35 mouse cellular contexts compared by ENCODE assay signal in genomic region chr3:14860291-14860690, GRCm38 (mm10). TPM values are rescaled to one million over a fixed set of nuclear protein-coding genes. Genes with fewer than 3 reads are reported as not detected.
DNase-seq lines count a peak whose midpoint lies in the region; ATAC-seq and TF ChIP-seq lines count a peak whose summit lies in the region.
"Had no signal": no experiment of that assay in that cellular context is flagged by ENCODE, and none has a peak within 500 bp of the region (broad histone marks: within the 10 kb centered on the region; RNA-seq: fewer than 3 reads in every experiment).

No protein-coding gene starts in this region.

- H3K4me3 ChIP-seq in gastrocnemius, adult 2 months, result no peak overlapping the region
- no peak overlapping the region for H3K4me3 ChIP-seq in midbrain, postnatal 0 days (ENCODE audit: low read depth, low read length)
- no peak overlapping the region for H3K4me3 ChIP-seq in midbrain, embryonic 14.5 days (replicated peaks; ENCODE audit: low read depth, low read length)
- H3K4me3 ChIP-seq: embryonic facial prominence, embryonic 10.5 days; embryonic facial prominence, embryonic 15.5 days; forebrain, embryonic 12.5 days; heart, embryonic 10.5 days; heart, embryonic 15.5 days; limb, embryonic 12.5 days; midbrain, embryonic 15.5 days; myocyte; neural tube, embryonic 12.5 days had no signal

- no peaks in the 10 kb centered on the region for H3K4me1 ChIP-seq in midbrain, postnatal 0 days (ENCODE audit: insufficient read depth, low read length)
- peaks cover 6% of the 10 kb centered on the region; the same call in 1 of the 2 replicates for H3K4me1 ChIP-seq in midbrain, embryonic 14.5 days (ENCODE audit: control insufficient read depth, insufficient read depth, low read length)
- H3K4me1 ChIP-seq: limb, embryonic 12.5 days had no signal

- H3K4me2 ChIP-seq in midbrain, postnatal 0 days (ENCODE audit: low read depth, low read length, poor library complexity, severe bottlenecking), result no peak overlapping the region
- no peak overlapping the region for H3K4me2 ChIP-seq in midbrain, embryonic 14.5 days (ENCODE audit: low read length)
- H3K4me2 ChIP-seq: embryonic facial prominence, embryonic 15.5 days; forebrain, embryonic 12.5 days; heart, embryonic 15.5 days; limb, embryonic 12.5 days; liver, embryonic 11.5 days; midbrain, embryonic 15.5 days; neural tube, embryonic 12.5 days had no signal

- no peaks in the 10 kb centered on the region for H3K9me3 ChIP-seq in midbrain, postnatal 0 days (ENCODE audit: low read length)
- H3K9me3 ChIP-seq in midbrain, embryonic 14.5 days (ENCODE audit: control insufficient read depth, low read length), result no peaks in the 10 kb centered on the region
- H3K9me3 ChIP-seq: embryonic facial prominence, embryonic 10.5 days; embryonic facial prominence, embryonic 15.5 days; forebrain, embryonic 12.5 days; G1E; heart, embryonic 10.5 days; heart, embryonic 15.5 days; limb, embryonic 12.5 days; midbrain, embryonic 15.5 days; neural tube, embryonic 12.5 days had no signal

- no peaks in the 10 kb centered on the region for H3K36me3 ChIP-seq in midbrain, postnatal 0 days (ENCODE audit: insufficient read depth, low read length)
- no peaks in the 10 kb centered on the region for H3K36me3 ChIP-seq in midbrain, embryonic 14.5 days (ENCODE audit: control insufficient read depth, insufficient read depth, low read length)
- H3K36me3 ChIP-seq: embryonic facial prominence, embryonic 10.5 days; embryonic facial prominence, embryonic 15.5 days; forebrain, embryonic 12.5 days; G1E; heart, embryonic 10.5 days; heart, embryonic 15.5 days; limb, embryonic 12.5 days; midbrain, embryonic 15.5 days; neural tube, embryonic 12.5 days had no signal

- no peak for TF ChIP-seq CTCF in gastrocnemius, adult 2 months (IDR thresholded peaks at IDR 0.05)
- no peak for TF ChIP-seq CTCF in midbrain, postnatal 0 days (IDR thresholded peaks at IDR 0.05)

- ATAC-seq in midbrain, postnatal 0 days (ENCODE audit: low FRiP score), result no peak
- ATAC-seq in midbrain, embryonic 14.5 days (ENCODE audit: low FRiP score, low TSS enrichment), result no peak
- ATAC-seq: forebrain, postnatal 0 days; intestine, embryonic 16.5 days; lung, postnatal 0 days; midbrain, embryonic 15.5 days had no signal

- no peaks in the 10 kb centered on the region for H3K27me3 ChIP-seq in midbrain, postnatal 0 days (ENCODE audit: insufficient read depth, low read length)
- H3K27me3 ChIP-seq in midbrain, embryonic 14.5 days (ENCODE audit: control insufficient read depth, insufficient read depth, low read length), result no peaks in the 10 kb centered on the region
- H3K27me3 ChIP-seq: embryonic facial prominence, embryonic 15.5 days; forebrain, embryonic 12.5 days; heart, embryonic 15.5 days; limb, embryonic 12.5 days; midbrain, embryonic 15.5 days; neural tube, embryonic 12.5 days had no signal

- 67% methylated on average over 3 of the region's 3 CpGs for WGBS in midbrain, postnatal 0 days
- 72% methylated on average over 3 of the region's 3 CpGs for WGBS in midbrain, embryonic 14.5 days

- intact Hi-C loops in gastrocnemius, adult 2 months (cut with DNase I), result loop anchor here (5.0 kb wide), 1 partner anchor 63 kb away; no protein-coding TSS in a partner anchor

- no peak overlapping the region for H3K9ac ChIP-seq in midbrain, postnatal 0 days (replicated peaks; ENCODE audit: low read length, poor library complexity, severe bottlenecking)
- H3K9ac ChIP-seq in midbrain, embryonic 14.5 days (replicated peaks; ENCODE audit: low read length), result no peak overlapping the region
- H3K9ac ChIP-seq: embryonic facial prominence, embryonic 15.5 days; forebrain, embryonic 12.5 days; forebrain, postnatal 0 days; heart, embryonic 15.5 days; limb, embryonic 12.5 days; midbrain, embryonic 15.5 days; neural tube, embryonic 12.5 days had no signal

- peak overlapping the region; percentile 82 for H3K27ac ChIP-seq in gastrocnemius, adult 2 months
- no peak overlapping the region for H3K27ac ChIP-seq in midbrain, postnatal 0 days (ENCODE audit: low read depth, low read length)
- H3K27ac ChIP-seq in midbrain, embryonic 14.5 days (replicated peaks; ENCODE audit: low read depth, low read length), result no peak overlapping the region
- H3K27ac ChIP-seq: embryonic facial prominence, embryonic 10.5 days; embryonic facial prominence, embryonic 15.5 days; forebrain, embryonic 12.5 days; heart, embryonic 10.5 days; heart, embryonic 15.5 days; limb, embryonic 12.5 days; macrophage; midbrain, embryonic 15.5 days; neural tube, embryonic 12.5 days had no signal

- peak; percentile 82 to 86 for DNase-seq in cerebellum, postnatal 10 days
- DNase-seq in cerebellum, adult 8-10 months, result no peak
- peak; percentile 82 for DNase-seq in gastrocnemius, adult 2 months
- DNase-seq in gastrocnemius, postnatal 10 days, result no peak
- peak; percentile 11 for DNase-seq in midbrain, postnatal 0 days (ENCODE audit: low spot score)
- DNase-seq in midbrain, embryonic 14.5 days, result no peak
- no peak for DNase-seq in kidney, adult 11 months
- DNase-seq: adrenal gland, postnatal 14 days; cerebellum, adult 9-10 months; forebrain, postnatal 0 days; heart, adult 11 months; kidney, adult 9 months; kidney, postnatal 14 days; layer of hippocampus, adult 9-11 months; lung, adult 18-20 months; right cerebral cortex, postnatal 4 days; thymus, adult 2 months; thymus, postnatal 36 days had no signal

RNA-seq across cellular contexts. Expression of gene Car3, which starts 3.0 kb away (rescaled TPM):
- 1,000 to 10,000 TPM; 1,122 to 2,421 TPM for total RNA-seq in gastrocnemius, adult 2 months (2021)
- total RNA-seq in gastrocnemius, postnatal 10 days (2021), result 1,000 to 10,000 TPM in 1 of 2 experiments, 100 to 1,000 TPM in 1; 801 to 1,165 TPM
- 0.99 and 1.3 TPM in 2 replicates for total RNA-seq in midbrain, postnatal 0 days (2014; rRNA removed)
- polyA plus RNA-seq in midbrain, postnatal 0 days (2015; fragmentation: Nextera tagmentation; extraction: Ambion mirVana), result 1.7 and 2.5 TPM in 2 replicates
- 1.2 and 1.8 TPM in 2 replicates for polyA plus RNA-seq in midbrain, embryonic 14.5 days (2014; fragmentation: Nextera tagmentation; extraction: Ambion mirVana)
- polyA plus RNA-seq: macrophage had no signal

RNA-seq across cellular contexts. Expression of gene Car2, which starts 25.8 kb away (rescaled TPM):
- total RNA-seq in gastrocnemius, adult 2 months (2021), result 10 to 100 TPM; 12.8 to 20.3 TPM
- total RNA-seq in gastrocnemius, postnatal 10 days (2021), result 10 to 100 TPM in 1 of 2 experiments, 1 to 10 TPM in 1; 7.3 to 12.5 TPM
- 31.9 and 50.1 TPM in 2 replicates for total RNA-seq in midbrain, postnatal 0 days (2014; rRNA removed)
- 32.4 and 38.1 TPM in 2 replicates for polyA plus RNA-seq in midbrain, postnatal 0 days (2015; fragmentation: Nextera tagmentation; extraction: Ambion mirVana)
- polyA plus RNA-seq in midbrain, embryonic 14.5 days (2014; fragmentation: Nextera tagmentation; extraction: Ambion mirVana), result 10.4 and 18.8 TPM in 2 replicates

RNA-seq across cellular contexts. Expression of gene Car1, which starts 52.1 kb away (rescaled TPM):
- under 1 TPM; 0.20 to 0.45 TPM for total RNA-seq in gastrocnemius, adult 2 months (2021)
- 1 to 10 TPM in 1 of 2 experiments, not detected in 1; 1.2 TPM for total RNA-seq in gastrocnemius, postnatal 10 days (2021)
- not detected in 2 replicates for total RNA-seq in midbrain, postnatal 0 days (2014; rRNA removed)
- 0.17 and 0.23 TPM in 2 replicates for polyA plus RNA-seq in midbrain, postnatal 0 days (2015; fragmentation: Nextera tagmentation; extraction: Ambion mirVana)
- polyA plus RNA-seq in midbrain, embryonic 14.5 days (2014; fragmentation: Nextera tagmentation; extraction: Ambion mirVana), result not detected in 2 replicates
- total RNA-seq: heart, postnatal 25 days; left cerebral cortex, postnatal 10 days had no signal
- polyA plus RNA-seq: forebrain, embryonic 12.5 days; hindbrain, embryonic 11.5 days; limb, embryonic 12.5 days; macrophage; neural tube, embryonic 12.5 days had no signal

Comparison
In these comparisons a context has a peak if more than half of its experiments do, and no peak if none do; other contexts are left out.
1. DNase-seq: peak in cerebellum, postnatal 10 days (2 of 2), gastrocnemius, adult 2 months (single experiment) and midbrain, postnatal 0 days (single experiment); none in cerebellum, adult 8-10 months (single experiment), gastrocnemius, postnatal 10 days (single experiment), midbrain, embryonic 14.5 days (single experiment) and kidney, adult 11 months (single experiment).
2. RNA of gene Car3, which starts 3.0 kb away (total RNA-seq): 1,122 to 2,421 TPM in gastrocnemius, adult 2 months and 801 to 1,165 TPM in gastrocnemius, postnatal 10 days; 0.99 to 1.3 TPM in midbrain, postnatal 0 days; every median in the first group is over 100 times any median in the second.